Mouse (Mus musculus): ENCODE data around the gene Dusp10.

DNA sequence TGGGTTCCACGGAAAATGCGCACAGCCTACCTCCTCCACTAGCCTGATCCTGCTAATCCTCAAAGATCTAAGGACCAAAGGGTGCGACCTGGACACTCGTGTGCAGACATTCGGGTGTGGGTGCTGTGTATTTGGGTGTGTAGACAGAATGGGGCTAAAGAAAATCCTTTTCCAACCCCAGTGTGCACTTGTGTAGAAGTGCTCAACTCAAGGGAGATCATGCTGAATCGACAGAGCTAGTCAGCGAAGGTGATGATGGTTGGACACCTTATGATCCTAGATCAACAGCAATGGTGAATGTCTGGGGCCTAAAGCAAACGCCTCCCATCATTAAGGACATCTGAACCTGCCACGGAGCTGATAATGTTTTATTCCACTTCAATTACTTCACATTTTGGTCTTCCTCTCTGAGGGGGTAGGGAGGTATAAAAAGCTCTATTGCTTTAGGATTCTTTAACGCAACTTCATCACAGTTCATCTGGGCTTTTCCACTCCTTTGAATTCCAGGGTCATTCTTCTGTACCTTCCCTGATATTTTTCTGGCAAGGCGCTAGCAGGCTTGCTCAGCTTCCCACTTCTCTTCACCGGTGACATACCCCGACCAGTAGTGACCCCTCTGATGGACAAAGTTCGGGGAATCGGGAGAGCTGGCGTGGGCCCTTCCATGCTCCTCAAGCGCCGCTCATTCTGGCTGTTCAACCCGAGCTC, 19.7 kb downstream of the Dusp10 start:
- TF ChIP-seq CTCF (IDR thresholded peaks at IDR 0.05) (no peak), EP300 (IDR thresholded peaks at IDR 0.05; ENCODE audit: insufficient read depth, low read depth, low read length) (no peak)
